Mouse (Mus musculus) kidney, adult 2 months (tissue): Measurements from ENCODE around the gene Ero1lb.

ENCODE experiments used
- CTCF ChIP-seq: fragments of 200-500 bp; conservative IDR thresholded peaks from 2 replicates; pipeline ENCODE4 v1.5.1; 2011; ENCODE audit warnings: low read depth, mild to moderate bottlenecking, control low read depth, low read length, moderate library complexity, mixed read lengths; ENCODE audit not compliant: insufficient read depth, insufficient read length
- POLR2A ChIP-seq: fragments of 200-500 bp; IDR thresholded peaks from one replicate; pipeline ENCODE4 v1.6.1; 2011; ENCODE audit warnings: low read depth, low read length, control low read depth

DNA sequence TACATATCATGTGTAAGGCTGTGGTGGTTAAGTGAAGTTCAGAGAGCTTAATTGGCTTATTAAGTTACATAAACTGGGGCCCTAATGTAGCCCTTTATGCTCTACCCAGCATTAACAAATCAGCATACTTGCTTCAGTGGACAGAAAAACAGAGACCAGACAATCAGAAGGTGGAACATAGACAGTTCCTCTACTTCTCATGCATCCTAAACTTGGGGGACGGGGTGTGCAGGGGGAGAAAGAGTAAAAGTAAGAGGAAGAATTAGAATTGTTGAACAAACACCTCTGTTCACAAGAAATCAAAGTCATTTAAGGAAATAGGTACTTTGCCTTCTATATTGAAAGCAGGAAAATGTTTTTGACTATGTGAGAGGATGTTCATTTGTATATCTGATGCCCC lies 2.3 kb downstream of the Ero1lb start:
- TF ChIP-seq CTCF: no peak
- TF ChIP-seq POLR2A: no peak
